Mouse (Mus musculus): ENCODE measurements around the gene Gal3st2b. TPM values are rescaled to one million over a fixed set of nuclear protein-coding genes. Genes with fewer than 3 reads are reported as not detected.
"Not testable (repeated sequence)": the region's sequence is repeated elsewhere in the genome, so short reads cannot be mapped to it uniquely, and the experiment has no call there.

Gal3st2b gene
- total and polyA plus RNA-seq, 2 experiments: not detected

GRCm38 (mm10) chr1:93911877-93912276 is 6.2 kb upstream of the Gal3st2b start:
- H3K79me2 ChIP-seq (ENCODE audit: control insufficient read depth, insufficient read depth, low read length); DNase-seq (ENCODE audit: extremely low read depth, low read depth, low spot score); H3K27ac ChIP-seq (replicated peaks; ENCODE audit: insufficient read depth, low read depth, low read length); H3K36me3 ChIP-seq (ENCODE audit: control insufficient read depth, insufficient read depth, low read length); H3K9ac ChIP-seq (ENCODE audit: low read depth, low read length); H3K4me3 ChIP-seq (ENCODE audit: insufficient read depth, low read depth, low read length); H3K27me3 ChIP-seq (ENCODE audit: control insufficient read depth, insufficient read depth, low read length); H3K4me1 ChIP-seq (ENCODE audit: control insufficient read depth, insufficient read depth, low read length): not testable (repeated sequence)
- WGBS: no CpG with 5 or more reads among the region's 2 CpGs

GRCm38 (mm10) chr1:93917160-93917559 is 951 bp upstream of the Gal3st2b start:
- DNase-seq (ENCODE audit: extremely low read depth, low read depth, low spot score); H3K79me2 ChIP-seq (ENCODE audit: control insufficient read depth, insufficient read depth, low read length); H3K4me1 ChIP-seq (ENCODE audit: control insufficient read depth, insufficient read depth, low read length); H3K27me3 ChIP-seq (ENCODE audit: control insufficient read depth, insufficient read depth, low read length); H3K27ac ChIP-seq (replicated peaks; ENCODE audit: insufficient read depth, low read depth, low read length); H3K9ac ChIP-seq (ENCODE audit: low read depth, low read length); H3K36me3 ChIP-seq (ENCODE audit: control insufficient read depth, insufficient read depth, low read length); H3K4me3 ChIP-seq (ENCODE audit: insufficient read depth, low read depth, low read length): not testable (repeated sequence)
- WGBS: 75% methylated on average over 3 of the region's 3 CpGs

- H3K4me1 ChIP-seq (ENCODE audit: control insufficient read depth, insufficient read depth, low read length); H3K36me3 ChIP-seq (ENCODE audit: control insufficient read depth, insufficient read depth, low read length); H3K27me3 ChIP-seq (ENCODE audit: control insufficient read depth, insufficient read depth, low read length); DNase-seq (ENCODE audit: extremely low read depth, low read depth, low spot score); H3K4me3 ChIP-seq (ENCODE audit: insufficient read depth, low read depth, low read length); H3K79me2 ChIP-seq (ENCODE audit: control insufficient read depth, insufficient read depth, low read length); H3K9ac ChIP-seq (ENCODE audit: low read depth, low read length); H3K27ac ChIP-seq (replicated peaks; ENCODE audit: insufficient read depth, low read depth, low read length): not testable (repeated sequence)
- WGBS: 73% methylated on average over 1 of the region's 1 CpGs
These were observed 664 bp downstream of the Gal3st2b start for GRCm38 (mm10) chr1:93918775-93919174.

- not testable (repeated sequence) for H3K79me2 ChIP-seq (ENCODE audit: control insufficient read depth, insufficient read depth, low read length); H3K4me1 ChIP-seq (ENCODE audit: control insufficient read depth, insufficient read depth, low read length); H3K36me3 ChIP-seq (ENCODE audit: control insufficient read depth, insufficient read depth, low read length); H3K4me3 ChIP-seq (ENCODE audit: insufficient read depth, low read depth, low read length); H3K27me3 ChIP-seq (ENCODE audit: control insufficient read depth, insufficient read depth, low read length); H3K27ac ChIP-seq (replicated peaks; ENCODE audit: insufficient read depth, low read depth, low read length); H3K9ac ChIP-seq (ENCODE audit: low read depth, low read length); DNase-seq (ENCODE audit: extremely low read depth, low read depth, low spot score)
- 67% methylated on average over 3 of the region's 3 CpGs for WGBS
These were observed 1.2 kb downstream of the Gal3st2b start for GRCm38 (mm10) chr1:93919321-93919720.

- H3K79me2 ChIP-seq (ENCODE audit: control insufficient read depth, insufficient read depth, low read length); H3K27ac ChIP-seq (replicated peaks; ENCODE audit: insufficient read depth, low read depth, low read length); H3K27me3 ChIP-seq (ENCODE audit: control insufficient read depth, insufficient read depth, low read length); H3K9ac ChIP-seq (ENCODE audit: low read depth, low read length); H3K4me1 ChIP-seq (ENCODE audit: control insufficient read depth, insufficient read depth, low read length); DNase-seq (ENCODE audit: extremely low read depth, low read depth, low spot score); H3K4me3 ChIP-seq (ENCODE audit: insufficient read depth, low read depth, low read length); H3K36me3 ChIP-seq (ENCODE audit: control insufficient read depth, insufficient read depth, low read length): not testable (repeated sequence)
- 78% methylated on average over 3 of the region's 3 CpGs for WGBS
These were observed 4.5 kb downstream of the Gal3st2b start for GRCm38 (mm10) chr1:93922609-93923008.

GRCm38 (mm10) chr1:93923098-93923497 is 5.0 kb downstream of the Gal3st2b start:
- not testable (repeated sequence) for H3K27me3 ChIP-seq (ENCODE audit: control insufficient read depth, insufficient read depth, low read length); H3K27ac ChIP-seq (replicated peaks; ENCODE audit: insufficient read depth, low read depth, low read length); H3K79me2 ChIP-seq (ENCODE audit: control insufficient read depth, insufficient read depth, low read length); DNase-seq (ENCODE audit: extremely low read depth, low read depth, low spot score); H3K9ac ChIP-seq (ENCODE audit: low read depth, low read length); H3K4me1 ChIP-seq (ENCODE audit: control insufficient read depth, insufficient read depth, low read length); H3K4me3 ChIP-seq (ENCODE audit: insufficient read depth, low read depth, low read length); H3K36me3 ChIP-seq (ENCODE audit: control insufficient read depth, insufficient read depth, low read length)
- WGBS: 67% methylated on average over 2 of the region's 2 CpGs

GRCm38 (mm10) chr1:93935378-93935777 is 17.3 kb downstream of the Gal3st2b start:
- 96% methylated on average over 1 of the region's 1 CpGs for WGBS
- not testable (repeated sequence) for H3K79me2 ChIP-seq (ENCODE audit: control insufficient read depth, insufficient read depth, low read length); H3K27ac ChIP-seq (replicated peaks; ENCODE audit: insufficient read depth, low read depth, low read length); H3K4me3 ChIP-seq (ENCODE audit: insufficient read depth, low read depth, low read length); H3K9ac ChIP-seq (ENCODE audit: low read depth, low read length); H3K36me3 ChIP-seq (ENCODE audit: control insufficient read depth, insufficient read depth, low read length); H3K27me3 ChIP-seq (ENCODE audit: control insufficient read depth, insufficient read depth, low read length); DNase-seq (ENCODE audit: extremely low read depth, low read depth, low spot score); H3K4me1 ChIP-seq (ENCODE audit: control insufficient read depth, insufficient read depth, low read length)

- not testable (repeated sequence) for H3K27me3 ChIP-seq (ENCODE audit: control insufficient read depth, insufficient read depth, low read length); H3K4me1 ChIP-seq (ENCODE audit: control insufficient read depth, insufficient read depth, low read length); DNase-seq (ENCODE audit: extremely low read depth, low read depth, low spot score); H3K4me3 ChIP-seq (ENCODE audit: insufficient read depth, low read depth, low read length); H3K79me2 ChIP-seq (ENCODE audit: control insufficient read depth, insufficient read depth, low read length); H3K27ac ChIP-seq (replicated peaks; ENCODE audit: insufficient read depth, low read depth, low read length); H3K36me3 ChIP-seq (ENCODE audit: control insufficient read depth, insufficient read depth, low read length); H3K9ac ChIP-seq (ENCODE audit: low read depth, low read length)
- 77% methylated on average over 1 of the region's 1 CpGs for WGBS
These were observed 19.7 kb downstream of the Gal3st2b start for GRCm38 (mm10) chr1:93937807-93938206.

GRCm38 (mm10) chr1:93938415-93938814 is 20.3 kb downstream of the Gal3st2b start:
- H3K9ac ChIP-seq (ENCODE audit: low read depth, low read length): not testable (repeated sequence)
- WGBS: 85% methylated on average over 7 of the region's 7 CpGs

More at GRCm38 (mm10) chr1:93938415-93938814, 20.3 kb downstream of the Gal3st2b start:
- not testable (repeated sequence) for H3K27ac ChIP-seq (replicated peaks; ENCODE audit: insufficient read depth, low read depth, low read length); DNase-seq (ENCODE audit: extremely low read depth, low read depth, low spot score); H3K4me1 ChIP-seq (ENCODE audit: control insufficient read depth, insufficient read depth, low read length); H3K36me3 ChIP-seq (ENCODE audit: control insufficient read depth, insufficient read depth, low read length); H3K79me2 ChIP-seq (ENCODE audit: control insufficient read depth, insufficient read depth, low read length); H3K4me3 ChIP-seq (ENCODE audit: insufficient read depth, low read depth, low read length); H3K27me3 ChIP-seq (ENCODE audit: control insufficient read depth, insufficient read depth, low read length)

Measured in liver, adult 2 months (tissue).